Mouse (Mus musculus) retina, postnatal 7 days (tissue): ENCODE measurements at regions not wholly inside any gene's neighbourhood (a gene's known extent, or its start where the extent isn't known, plus 50 kb on each side); places are given as distances from the start of the nearest gene placed in this dataset.
"Not testable (repeated sequence)": the region's sequence is repeated elsewhere in the genome, so short reads cannot be mapped to it uniquely, and the experiment has no call there.

Source experiments
- DNase-seq: peaks from one replicate; pipeline ENCODE4 v3.0.0-alpha.2; 2012; ENCODE audit warnings: low read depth, low spot score

- DNase-seq, result peak; percentile 34
Observed at GRCm38 (mm10) chr1:88752332-88752731, 50.3 kb upstream of the Arl4c start.

- DNase-seq, result peak; percentile 21
Observed at GRCm38 (mm10) chr1:88756658-88757057, 54.6 kb upstream of the Arl4c start.

DNA sequence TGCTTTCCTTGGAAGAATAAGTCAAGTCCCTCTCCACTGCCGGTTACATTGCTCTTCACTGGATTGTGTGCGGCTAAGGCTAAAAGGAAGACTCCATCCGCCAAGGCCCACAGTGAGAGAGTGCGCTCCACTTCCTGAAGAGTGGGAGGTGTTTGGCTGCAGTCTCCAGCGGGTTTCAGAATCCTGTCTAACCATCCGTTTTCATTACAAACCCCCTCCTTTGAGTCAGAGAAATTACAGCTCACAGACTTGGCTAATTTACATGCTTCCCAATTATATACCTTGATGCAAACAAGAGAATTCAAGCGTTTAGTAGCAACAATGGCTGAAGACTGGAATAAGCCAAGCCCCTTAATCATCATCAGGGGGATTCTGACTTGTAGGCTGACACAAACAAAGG lies 55.1 kb upstream of the Arl4c start:
- DNase-seq, result no peak

- DNase-seq, result no peak
Observed at GRCm38 (mm10) chr1:88757746-88758145, 55.7 kb upstream of the Arl4c start.

- DNase-seq, result no peak
Observed at GRCm38 (mm10) chr1:88760643-88761042, 58.6 kb upstream of the Arl4c start.

- DNase-seq, result no peak
Observed at GRCm38 (mm10) chr1:88761121-88761520, 59.1 kb upstream of the Arl4c start.

GRCm38 (mm10) chr1:88763725-88764364 lies 61.8 kb upstream of the Arl4c start:
- no peak for DNase-seq

GRCm38 (mm10) chr1:88764478-88764877 lies 62.5 kb upstream of the Arl4c start:
- no peak for DNase-seq

DNA sequence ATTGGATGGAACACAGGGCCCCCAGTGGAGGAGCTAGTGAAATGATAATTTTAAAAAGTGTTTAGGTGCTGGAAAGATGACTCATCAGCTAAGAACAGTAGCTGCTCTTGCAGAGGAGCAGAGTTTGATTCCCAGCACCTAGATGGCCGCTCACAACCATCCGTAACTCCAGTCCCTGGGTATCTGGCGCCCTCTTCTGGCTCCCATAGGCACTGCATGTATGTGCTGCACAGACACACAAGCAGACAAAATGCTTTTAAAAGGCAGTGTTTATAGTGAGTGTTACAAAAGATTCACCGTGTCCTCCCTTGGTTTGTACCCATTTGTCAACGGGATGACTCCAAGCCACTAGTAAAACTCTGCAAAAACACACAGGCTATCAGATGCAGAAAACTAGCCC lies 75.0 kb upstream of the Arl4c start:
- no peak for DNase-seq

DNA sequence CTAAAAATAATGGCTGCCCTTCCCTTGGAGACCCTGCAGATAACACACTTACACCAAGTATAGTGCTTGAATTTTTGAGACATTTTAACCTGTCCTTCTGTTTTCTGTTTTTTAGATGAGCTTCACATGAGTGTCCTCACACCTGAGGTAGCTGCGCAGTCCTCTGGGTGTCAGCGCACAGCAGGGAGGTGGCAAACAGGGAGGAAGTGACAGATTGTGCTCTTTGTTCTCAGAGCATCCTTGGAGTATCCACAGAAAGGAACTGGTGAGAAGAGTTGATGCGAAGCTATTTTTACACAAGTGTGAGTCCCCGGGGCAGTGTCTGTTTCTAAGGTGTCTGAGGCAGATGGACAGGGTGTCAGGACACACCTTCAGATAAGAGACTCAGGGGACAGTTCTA lies 78.2 kb upstream of the Arl4c start:
- DNase-seq, result no peak

- DNase-seq, result no peak
Observed at GRCm38 (mm10) chr1:88783083-88783482, 81.1 kb upstream of the Arl4c start.

DNA sequence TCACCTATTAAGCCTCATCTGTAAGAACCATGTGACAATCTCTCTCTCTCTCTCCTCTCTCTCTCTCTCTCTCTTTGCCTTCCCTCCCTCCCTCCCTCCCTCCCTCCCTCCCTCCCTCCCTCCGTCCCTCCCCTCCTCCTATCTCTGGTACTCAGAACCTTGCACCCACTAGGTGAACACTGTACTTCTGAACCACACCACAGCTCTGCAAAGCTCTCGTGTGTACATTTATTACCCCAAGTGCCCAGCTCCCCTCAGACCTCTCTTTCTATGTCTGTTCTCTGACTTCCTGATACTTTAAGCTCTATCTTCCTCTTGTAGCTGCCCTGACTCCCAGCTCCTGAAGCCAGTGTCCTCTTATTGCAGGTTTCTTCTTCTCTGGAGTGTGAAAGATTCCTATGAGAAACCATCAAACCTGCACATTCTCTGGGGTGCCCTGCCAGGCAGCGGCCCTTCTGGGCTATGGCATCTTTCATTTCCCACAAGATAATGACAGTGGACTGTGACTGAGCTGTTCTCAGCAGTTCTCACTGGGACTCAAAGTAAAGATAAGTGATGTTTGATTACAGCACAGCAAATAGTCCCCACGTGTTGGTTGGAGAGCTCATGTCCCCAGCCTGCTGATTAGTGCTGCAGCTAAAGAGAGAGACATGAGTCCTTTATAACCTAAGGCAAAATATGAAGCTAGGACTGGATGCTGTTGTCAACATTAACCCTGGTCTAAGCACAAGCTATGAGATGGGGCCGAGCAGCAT lies 83.0 kb upstream of the Arl4c start:
- no peak for DNase-seq

DNA sequence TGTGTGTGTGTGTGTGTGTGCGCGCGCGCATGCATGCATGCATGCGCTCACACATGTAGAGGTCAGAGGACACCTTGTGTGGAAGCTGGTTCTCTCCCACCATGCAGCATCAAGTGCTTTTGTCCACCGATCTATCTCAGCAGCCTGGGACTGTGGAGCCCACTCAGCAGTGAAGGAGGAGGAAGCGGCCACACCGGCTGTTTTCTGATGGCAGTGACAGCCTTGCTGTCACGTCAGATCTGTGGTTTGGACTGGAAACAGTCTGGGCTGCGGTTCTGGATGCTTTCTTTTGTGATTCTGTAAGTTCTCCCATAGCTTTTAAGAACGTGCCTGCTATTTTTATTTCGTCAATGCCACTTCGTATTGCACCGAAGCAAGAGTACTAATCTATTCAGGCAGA lies 84.0 kb upstream of the Arl4c start:
- DNase-seq, result no peak

DNA sequence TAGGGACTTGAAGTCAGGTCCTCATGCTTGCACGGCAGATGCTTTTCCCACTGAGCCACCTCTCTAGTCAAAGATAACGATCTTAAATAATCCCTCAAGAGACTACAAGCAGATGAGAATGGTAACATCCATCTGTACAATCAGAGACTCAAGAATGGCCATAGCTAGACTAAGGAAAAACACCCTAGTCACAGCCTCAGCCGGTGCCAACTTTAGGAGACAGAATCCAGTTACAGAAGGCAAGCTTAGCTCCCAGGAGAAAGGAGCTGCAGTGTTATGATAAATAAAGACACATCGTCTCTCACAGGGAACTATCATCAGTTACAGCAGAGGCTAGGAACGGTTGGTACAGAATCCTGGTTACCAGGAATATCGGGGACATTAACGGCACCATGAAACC lies 88.7 kb upstream of the Arl4c start:
- no peak for DNase-seq

DNA sequence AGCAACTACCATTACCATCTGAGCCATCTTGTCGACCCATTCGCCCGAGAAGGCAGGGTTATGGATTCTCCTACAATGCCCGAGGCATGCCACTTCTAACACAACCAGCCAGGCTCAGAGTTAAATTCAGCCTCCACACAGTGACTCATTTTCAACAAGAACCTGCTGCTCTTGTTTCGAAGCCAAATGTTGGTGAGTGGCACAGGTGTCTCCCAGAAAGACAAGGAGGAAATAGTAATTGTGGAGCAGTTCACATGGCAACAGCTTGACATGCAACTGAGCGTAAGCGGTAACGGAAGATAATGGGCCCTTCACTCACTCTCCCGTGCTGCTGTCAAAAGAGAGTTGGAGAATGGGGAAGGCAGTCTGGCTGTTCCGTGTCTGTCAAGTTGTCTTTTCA lies 92.9 kb upstream of the Arl4c start:
- no peak for DNase-seq

DNA sequence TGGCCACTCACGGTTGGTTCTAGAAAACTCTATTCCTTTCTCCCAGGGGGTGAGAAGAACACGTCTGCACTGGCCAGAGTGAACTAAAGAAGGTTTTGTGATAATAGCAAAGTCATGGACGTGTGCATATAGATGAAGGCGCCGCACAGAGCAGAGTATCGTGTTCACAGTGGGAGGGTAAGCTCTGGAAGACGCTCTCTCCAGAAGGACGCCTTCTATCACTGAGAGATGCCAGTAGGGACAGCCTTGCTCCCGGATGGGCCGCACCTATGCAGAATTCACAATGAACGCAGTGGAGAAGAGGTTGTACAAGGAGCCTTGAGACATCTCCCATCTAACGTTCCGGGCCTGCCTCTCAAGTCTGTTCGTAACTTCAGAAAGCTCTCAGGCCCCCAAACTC lies 96.5 kb upstream of the Arl4c start:
- no peak for DNase-seq

DNA sequence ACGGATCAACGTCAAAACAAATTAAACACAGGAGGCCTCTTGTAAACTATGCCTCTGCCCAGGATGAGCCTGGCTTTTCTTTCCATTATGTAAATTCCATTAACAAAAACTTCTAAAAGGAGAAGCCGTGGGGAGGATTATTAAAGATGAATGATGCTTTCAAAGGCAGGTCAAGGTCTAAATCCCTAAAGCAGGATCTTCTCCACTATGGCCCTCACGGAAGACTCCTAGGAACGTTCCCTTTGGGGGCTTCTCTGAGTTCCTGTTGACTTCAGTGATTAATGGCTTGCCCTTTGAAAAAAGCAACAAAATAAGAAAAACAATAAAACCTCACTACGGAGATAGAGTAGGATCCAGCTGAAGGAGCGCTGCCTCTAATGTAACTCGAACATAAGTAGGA lies 96.9 kb upstream of the Arl4c start:
- no peak for DNase-seq

DNA sequence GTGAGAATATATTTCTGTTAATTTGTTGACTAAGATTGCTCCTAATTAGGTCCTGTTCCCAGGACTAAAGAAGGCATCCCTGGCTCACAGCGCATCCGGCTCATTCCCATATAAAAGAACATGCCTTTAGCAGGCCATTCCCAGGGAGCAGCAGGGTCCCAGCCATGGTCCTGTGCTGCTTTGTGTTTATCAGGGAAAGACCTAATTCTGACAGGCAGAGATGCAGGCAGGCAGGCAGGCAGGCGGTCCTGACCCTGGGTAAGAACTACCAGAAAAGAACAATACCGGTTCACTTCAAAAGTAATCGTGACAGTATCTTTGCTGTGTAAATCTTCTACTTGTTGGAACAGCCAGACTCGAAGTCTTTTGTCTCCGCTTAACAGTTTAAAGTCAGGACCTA lies 97.3 kb upstream of the Arl4c start:
- no peak for DNase-seq

GRCm38 (mm10) chr1:88799789-88800188 lies 97.8 kb upstream of the Arl4c start:
- DNase-seq, result no peak

DNA sequence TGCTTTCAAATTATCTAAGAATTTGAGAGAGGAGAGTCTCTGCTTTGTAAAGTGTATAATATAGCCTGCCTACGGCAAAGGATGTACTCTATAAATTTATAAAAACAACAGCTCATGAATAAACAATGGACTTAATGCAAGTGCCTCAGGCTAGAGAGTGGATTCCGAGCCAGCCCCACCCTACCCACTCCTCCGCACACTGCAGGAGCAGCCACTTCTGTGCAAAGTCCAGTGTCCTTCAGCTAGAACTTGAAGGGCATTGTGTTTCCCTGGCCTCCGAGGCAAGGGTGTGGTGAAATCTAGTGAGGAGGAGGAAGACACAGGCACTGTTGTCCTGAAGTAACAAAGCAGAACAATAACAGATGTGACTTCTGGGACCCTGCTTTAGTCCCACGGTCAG lies 98.4 kb upstream of the Arl4c start:
- DNase-seq, result no peak

DNA sequence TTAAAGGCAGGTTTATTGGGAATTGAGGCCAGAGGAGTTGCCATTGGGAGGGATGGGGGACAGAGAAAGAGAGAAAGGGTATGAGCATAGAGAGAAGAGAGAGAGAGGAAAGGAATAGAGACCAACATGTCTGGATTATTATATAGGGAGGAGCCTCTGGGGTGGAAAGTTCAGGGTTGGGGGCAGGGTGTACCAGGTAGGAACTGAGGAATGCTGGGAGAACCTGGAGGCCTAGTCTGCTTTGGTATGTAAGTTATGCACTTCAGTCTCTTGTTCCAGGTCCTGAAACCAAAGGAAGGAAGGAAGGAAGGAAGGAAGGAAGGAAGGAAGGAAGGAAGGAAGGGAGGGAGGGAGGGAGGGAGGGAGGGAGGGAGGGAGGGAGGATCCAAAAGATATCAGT lies 99.1 kb upstream of the Arl4c start:
- DNase-seq, result not testable (repeated sequence)

GRCm38 (mm10) chr1:88806960-88807359 lies 104.9 kb upstream of the Arl4c start:
- DNase-seq, result no peak

DNA sequence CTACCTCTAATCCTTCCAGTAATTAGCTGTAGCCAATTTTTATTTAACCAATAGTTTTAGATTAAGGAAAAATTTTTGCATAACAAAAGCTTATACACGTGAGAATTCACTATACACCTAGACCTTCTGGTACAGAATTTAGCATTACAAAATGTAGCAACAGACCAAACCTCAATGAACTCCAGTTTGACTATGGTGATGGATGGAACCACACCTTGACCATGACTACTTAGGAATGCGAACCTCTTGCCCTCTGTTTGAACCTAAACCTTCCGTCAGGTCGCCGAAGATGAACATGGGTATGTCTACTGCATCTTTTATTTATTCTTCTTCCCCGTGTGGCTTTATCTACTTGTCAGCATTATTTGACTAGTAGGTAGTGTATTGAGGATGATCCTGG lies 105.9 kb upstream of the Arl4c start:
- DNase-seq, result no peak

DNA sequence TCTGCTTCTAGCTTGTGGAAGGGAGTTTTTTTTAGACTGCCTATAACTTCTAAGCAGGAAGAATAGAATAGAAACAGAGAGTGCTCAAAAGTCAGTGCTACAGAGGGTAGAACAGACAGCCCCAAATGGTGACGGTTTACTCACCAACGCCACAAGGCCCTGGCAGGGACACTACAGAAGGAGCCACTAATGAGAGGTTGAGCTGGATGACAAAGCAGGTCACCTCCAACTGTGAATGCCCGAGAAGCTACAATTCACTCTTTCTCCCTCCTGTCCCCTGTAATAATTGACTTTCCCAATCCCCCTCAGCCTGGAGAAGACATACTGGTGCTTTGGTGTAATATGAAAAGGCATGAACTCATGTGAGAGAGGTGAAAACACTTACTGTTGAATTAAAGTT lies 106.5 kb upstream of the Arl4c start:
- no peak for DNase-seq
